Mouse (Mus musculus) limb, embryonic 15.5 days (tissue): Measurements from ENCODE around the gene Mthfsd. TPM values are rescaled to one million over a fixed set of nuclear protein-coding genes. Genes with fewer than 3 reads are reported as not detected.

Experiments used
- microRNA-seq: library from miRNA; unstranded; fragments of <30 nt; microRNA quantifications from one replicate; pipeline ENCODE4, GENCODE M21; 2016
- polyA plus RNA-seq: library from polyadenylated mRNA; unstranded; fragments of >200 nt; fragmentation: Nextera tagmentation; extraction: Ambion mirVana; gene quantifications from 2 replicates; pipeline ENCODE4 v1.2.1, GENCODE M21; 2015

The Mthfsd gene
- polyA plus RNA-seq, 1 experiment from 2014 or later: 62.0 TPM

Small RNAs within 50 kb of the gene (microRNA-seq; reads per million reads assigned to microRNA genes)
- gene Gm27530: not detected

Other genes starting within 250 kb of the Mthfsd start
- 0.22 and 0.37 TPM in 2 replicates for gene Foxf1, start 24.0 kb downstream of the Mthfsd start, polyA plus RNA-seq
- gene Foxc2, start 7.8 kb upstream of the Mthfsd start, polyA plus RNA-seq: 6.4 and 6.8 TPM in 2 replicates
- gene Foxl1, start 19.5 kb upstream of the Mthfsd start, polyA plus RNA-seq: 0.20 and 0.29 TPM in 2 replicates